Mouse (Mus musculus): ENCODE results near the gene Ube2cbp.

GRCm38 (mm10) chr9:86496261-86496660, 31.5 kb upstream of the Ube2cbp start:
- no peak for TF ChIP-seq CTCF (conservative IDR thresholded peaks at IDR 0.05; ENCODE audit: insufficient read depth, insufficient read length, low read depth, low read length)
- TF ChIP-seq POLR2A (IDR thresholded peaks at IDR 0.05; ENCODE audit: low read depth, low read length): no peak

Measured in kidney, adult 2 months (tissue).